Mouse (Mus musculus) left cerebral cortex, postnatal 4 days (tissue): ENCODE measurements around the gene Fcgr2b. TPM values are rescaled to one million over a fixed set of nuclear protein-coding genes. Genes with fewer than 3 reads are reported as not detected.
"Not testable (repeated sequence)": the region's sequence is repeated elsewhere in the genome, so short reads cannot be mapped to it uniquely, and the experiment has no call there.

ENCODE experiments used
- DNase-seq: peaks from one replicate; pipeline ENCODE4 v3.0.0-alpha.2; 2022
- intact Hi-C: fragments of 180-260 bp; cut with DNase I; formaldehyde crosslinking; loops from one replicate; pipeline ENCODE4 v1.15.1; 2025
- total RNA-seq, 2 experiments: library from RNA; stranded (reverse); gene quantifications; 2 replicates each; pipeline ENCODE4 v1.2.3; 2021

Gene Fcgr2b
- total RNA-seq, 2 experiments from 2014 or later: 2.3 to 2.6 TPM

DNA sequence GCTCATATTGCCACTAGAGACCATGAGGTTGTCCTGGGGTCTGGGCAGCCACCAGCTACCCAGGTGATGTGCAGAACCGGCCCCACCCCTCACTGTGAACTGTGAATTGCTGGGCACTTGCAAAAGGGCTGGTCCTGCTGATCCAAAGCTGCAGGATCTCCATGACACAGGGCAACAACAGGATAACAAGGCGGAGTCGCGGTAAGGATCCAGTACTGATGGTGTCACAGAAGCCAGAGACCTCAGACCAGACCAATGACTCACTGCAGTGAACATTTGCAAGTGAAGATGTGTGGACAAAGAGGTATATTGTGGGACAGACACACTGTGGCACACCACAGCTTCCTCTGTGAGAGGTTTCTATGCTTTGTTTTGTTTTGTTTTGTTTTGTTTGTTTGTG is 2.3 kb upstream of the Fcgr2b start:
- DNase-seq: no peak
- intact Hi-C loops: no loop called here

DNA sequence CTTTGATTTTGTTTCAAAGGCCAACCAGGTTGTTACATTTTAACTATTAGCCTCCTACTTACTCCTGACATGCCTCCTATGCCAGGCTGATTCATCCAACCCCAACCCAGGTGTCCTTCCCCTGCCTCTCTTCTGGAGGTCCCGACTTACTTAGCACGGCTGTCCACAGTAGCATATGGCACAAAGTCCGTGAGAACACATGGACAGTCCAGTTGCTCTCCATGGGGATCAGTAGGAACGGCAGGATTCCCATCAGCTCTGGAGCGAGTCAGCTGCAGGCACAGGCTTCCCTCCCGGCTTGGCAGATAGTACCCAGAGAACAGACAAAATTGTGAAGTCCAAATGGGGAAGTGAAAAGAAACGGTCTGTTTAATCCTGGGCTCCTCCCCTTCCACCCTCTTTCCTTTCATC is 591 bp downstream of the Fcgr2b start:
- intact Hi-C loops: no loop called here
- DNase-seq: no peak

DNA sequence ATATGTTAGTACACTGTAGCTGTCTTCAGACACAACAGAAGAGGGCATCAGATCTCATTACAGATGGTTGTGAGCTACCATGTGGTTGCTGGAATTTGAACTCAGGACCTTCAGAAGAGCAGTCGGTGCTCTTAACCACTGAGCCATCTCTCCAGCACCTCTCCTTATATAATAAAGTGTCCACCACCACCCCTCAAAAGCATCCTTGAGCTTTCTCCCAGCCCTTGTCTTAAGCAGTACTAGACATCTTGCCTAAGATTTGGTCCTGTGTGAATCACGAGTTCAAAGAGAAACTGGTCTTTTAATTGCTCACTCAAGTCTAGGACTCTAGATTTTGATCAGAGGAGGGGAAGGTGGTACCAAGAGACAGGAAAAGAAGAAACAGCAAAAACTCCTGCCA is 997 bp downstream of the Fcgr2b start:
- intact Hi-C loops, DNase-seq: not testable (repeated sequence)

DNA sequence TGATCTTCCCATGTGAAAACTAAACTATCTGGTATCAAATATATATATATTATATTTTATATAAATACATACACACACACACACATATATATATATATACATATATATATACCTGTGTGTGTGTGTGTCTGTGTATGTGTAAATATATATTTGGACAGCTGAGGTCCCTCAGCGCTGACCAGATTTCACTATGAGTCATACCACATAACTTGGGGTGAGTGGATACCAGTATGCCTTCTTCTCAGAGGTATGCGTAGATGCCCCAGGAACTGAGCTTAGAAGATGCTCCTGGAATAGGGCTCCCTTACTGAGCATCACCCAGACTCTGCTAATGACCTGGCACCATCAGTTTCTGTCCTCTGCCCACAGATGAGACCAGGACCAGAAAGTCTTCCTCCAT is 1.6 kb downstream of the Fcgr2b start:
- intact Hi-C loops: no loop called here
- DNase-seq: no peak

DNA sequence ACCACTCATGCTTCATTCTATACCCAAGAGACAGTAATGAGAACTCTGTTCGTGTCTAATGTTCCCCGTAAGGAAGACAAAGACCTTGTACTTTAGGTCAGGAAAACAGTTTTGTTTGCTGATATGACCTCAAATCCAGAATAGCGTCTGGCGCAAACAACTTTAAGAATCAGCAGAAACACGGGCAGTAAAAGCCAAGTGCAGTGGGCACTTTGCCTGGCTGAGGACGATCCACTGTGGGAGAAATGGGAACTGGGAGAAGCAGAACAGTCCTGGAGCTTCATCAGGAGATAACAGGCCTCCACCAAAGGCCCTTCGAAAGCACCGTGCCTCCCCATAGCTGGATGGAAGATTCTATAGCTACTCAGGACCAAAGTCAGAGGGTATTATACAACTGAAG is 2.2 kb downstream of the Fcgr2b start:
- intact Hi-C loops: no loop called here
- no peak for DNase-seq

DNA sequence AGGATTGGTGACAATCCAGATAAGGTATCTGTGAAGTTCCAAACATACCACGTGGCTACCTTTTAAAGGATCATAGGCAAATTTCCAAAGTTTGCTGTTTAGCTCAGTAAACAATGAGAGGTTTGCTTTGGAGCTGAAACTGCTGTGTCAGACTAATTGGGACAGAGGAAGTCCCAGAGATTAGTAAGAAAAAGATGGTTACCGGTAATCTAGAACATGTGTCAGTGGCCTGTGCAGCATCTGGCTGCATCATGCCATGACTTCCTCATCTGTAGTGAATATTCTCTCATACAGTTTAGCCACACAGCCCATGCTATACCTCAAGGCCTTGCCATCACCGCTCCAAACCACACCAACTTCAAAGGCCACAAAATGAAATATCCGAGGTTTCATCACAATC is 3.4 kb downstream of the Fcgr2b start:
- intact Hi-C loops: no loop called here
- no peak for DNase-seq

DNA sequence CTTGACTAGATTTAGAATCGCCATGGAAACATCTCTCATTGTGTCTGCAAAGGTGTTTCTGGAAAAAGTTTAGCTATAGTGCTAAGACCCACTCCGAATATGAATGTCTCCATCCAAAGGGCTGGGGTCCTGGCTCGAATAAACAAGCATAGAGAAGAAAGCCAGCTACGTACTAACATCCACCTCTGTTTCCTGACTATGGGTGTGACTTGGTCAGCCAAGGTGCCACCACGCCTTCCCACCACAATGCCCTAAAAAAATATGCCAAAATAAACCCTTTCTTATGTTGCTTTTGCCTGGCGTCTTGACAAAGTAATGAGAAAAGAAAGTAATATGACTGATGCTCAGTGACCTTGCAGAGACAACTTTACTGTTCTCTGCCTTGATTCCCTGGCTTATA is 3.9 kb downstream of the Fcgr2b start:
- no peak for DNase-seq
- intact Hi-C loops: no loop called here

DNA sequence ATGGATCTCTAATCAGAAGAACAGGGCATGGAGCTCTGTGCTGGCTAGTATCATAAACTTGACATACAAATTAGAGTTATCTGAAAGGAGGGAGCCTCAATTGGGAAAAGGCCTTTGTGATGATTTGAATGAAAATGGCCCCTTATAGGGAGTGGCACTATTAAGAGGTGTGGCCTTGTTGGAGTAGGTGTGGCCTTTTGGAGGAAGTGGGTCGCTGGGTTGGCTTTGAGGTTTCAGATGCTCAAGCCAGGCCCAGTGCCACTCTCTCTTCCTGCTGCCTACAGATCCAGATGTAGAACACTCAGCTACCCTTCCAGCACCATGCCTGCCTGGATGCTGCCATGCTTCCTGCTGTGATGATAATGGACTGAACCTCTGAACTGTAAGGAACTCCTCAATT is 7.8 kb downstream of the Fcgr2b start:
- intact Hi-C loops: no loop called here

DNA sequence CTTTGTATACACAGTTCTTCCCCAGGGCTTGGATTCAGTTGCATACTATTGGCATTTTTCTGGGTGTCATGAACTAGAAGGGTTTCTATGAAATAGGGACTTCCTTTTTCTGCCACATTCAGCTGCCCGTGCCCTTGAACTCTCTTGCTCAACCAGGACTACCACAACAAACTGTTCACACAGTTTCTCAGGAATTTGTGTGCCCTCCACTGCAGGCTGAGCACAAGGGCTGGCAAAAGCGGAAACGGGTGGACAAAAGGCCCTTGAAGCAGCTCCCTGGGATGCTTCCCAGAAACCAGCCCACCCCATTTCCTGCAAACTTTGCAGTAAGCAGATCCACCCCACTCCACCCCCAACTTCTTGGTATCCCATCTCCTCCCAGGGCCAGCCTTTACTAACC is 8.8 kb downstream of the Fcgr2b start:
- no peak for DNase-seq
- intact Hi-C loops: no loop called here

More for the DNA sequence above, 7.8 kb downstream of the Fcgr2b start:
- no peak for DNase-seq

DNA sequence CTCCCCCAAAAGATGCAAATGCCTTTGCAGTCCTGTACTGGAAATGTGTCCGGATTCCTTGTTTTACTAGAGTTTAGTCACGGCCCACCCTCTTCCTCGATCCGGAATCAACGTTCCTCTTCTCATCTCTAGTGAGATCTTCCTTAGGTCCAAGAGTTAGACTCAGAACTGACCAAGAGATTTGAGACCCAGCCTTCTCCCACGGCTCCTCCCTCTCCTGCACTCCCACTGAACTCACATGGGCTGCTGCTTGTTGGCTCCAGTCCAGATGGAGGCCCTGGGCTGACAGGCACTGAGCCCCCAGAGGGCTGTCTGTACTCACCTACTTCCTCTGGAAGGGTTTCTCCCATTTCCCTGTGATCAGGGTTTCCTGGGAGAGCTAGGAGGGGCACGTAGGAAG is 13.3 kb downstream of the Fcgr2b start:
- intact Hi-C loops: no loop called here
- no peak for DNase-seq

DNA sequence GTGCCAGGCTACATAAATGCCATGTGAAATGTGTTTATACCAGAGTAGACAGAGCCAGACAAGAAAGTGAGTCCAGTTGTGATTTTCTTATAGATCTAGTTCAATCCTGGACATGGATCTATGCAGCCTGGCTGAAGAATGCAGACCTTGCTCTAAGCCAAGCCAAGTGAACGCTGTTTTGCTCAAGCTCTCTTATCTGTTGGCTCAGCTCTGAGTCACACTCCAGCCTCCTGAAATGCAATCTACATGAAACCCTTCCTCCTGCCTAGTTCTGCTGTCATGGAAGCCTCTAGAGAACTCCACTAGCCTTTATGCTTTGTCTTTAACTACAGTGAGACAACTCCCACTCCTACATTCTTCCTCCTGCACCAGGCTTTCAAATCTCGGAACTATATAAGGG is 14.0 kb downstream of the Fcgr2b start:
- intact Hi-C loops: no loop called here
- DNase-seq: no peak

DNA sequence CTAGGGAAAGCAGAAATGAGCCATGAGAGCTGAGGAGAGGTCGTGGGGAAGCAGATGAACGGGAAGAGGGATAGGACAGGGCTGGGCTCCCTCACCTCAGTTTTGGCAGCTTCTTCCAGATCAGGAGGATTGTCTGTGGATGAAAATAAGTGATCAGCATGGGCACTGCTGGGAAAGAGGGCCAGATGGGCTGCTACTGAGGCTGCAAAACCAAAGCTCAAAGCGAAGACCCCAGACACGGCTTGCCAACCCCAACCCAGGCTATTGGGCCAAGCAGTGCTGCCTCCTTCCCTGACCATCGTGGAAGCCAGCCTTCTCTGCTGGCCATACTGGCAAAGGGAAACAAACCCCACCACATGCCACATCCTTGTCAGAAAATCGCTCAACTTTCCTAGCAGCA is 15.2 kb downstream of the Fcgr2b start:
- DNase-seq: peak; percentile 3
- intact Hi-C loops: no loop called here

DNA sequence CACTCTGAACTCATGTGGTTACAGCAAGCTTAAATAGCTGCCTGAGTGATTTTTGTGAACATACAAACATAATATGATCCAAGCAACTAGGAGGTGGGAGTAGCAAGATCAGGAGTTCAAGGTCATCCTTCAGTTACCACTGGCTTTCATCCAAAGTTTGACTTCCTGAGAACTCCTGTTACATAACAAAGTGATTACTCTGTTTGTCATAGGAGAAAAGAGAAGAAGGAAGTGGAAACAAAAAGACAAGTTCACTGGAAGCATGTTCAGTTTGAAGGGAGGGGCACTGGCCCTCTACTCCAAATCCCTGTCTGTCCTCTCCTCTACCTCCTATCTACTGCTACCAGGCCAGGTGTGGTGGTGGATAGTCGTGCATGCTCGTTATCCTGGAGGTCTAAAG is 16.6 kb downstream of the Fcgr2b start:
- intact Hi-C loops: no loop called here
- no peak for DNase-seq

DNA sequence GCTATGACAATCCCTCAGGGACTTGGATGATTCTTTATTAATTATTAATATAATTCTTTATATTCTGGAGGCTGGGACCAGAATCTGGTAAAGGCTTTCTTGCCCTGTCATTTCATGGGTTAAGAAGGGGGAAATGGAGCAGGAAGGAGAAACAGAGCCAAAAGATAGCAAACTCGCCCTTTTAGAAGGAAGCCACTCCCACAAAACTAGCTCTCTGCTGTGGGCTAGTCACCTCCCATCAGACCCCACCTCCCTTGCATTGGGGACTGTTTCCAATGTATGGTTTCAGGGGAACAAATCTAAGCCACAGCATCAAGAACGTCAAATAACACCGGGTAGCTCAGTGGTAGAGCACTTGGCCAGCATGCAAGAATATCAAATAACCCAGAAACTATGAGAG is 18.1 kb downstream of the Fcgr2b start:
- intact Hi-C loops: no loop called here
- no peak for DNase-seq

DNA sequence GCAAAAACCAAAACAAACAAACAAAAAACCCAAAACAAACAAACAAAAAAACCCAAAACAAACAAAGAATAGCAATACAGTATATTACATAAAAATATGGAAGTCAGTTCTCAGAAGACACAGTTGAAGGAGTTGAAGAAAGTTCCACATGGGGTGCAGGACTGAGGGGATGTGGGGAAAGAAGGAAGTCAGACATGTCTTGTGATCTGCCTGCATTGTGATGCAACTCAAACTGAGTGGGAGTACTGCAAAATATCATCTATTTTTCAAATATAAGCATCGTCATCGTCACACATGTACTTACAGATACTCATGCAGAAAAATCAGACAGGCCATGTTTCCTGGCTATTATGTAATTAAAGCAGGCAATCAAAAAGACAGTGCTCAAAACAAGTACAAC is 23.2 kb downstream of the Fcgr2b start:
- intact Hi-C loops: no loop called here
- DNase-seq: no peak

DNA sequence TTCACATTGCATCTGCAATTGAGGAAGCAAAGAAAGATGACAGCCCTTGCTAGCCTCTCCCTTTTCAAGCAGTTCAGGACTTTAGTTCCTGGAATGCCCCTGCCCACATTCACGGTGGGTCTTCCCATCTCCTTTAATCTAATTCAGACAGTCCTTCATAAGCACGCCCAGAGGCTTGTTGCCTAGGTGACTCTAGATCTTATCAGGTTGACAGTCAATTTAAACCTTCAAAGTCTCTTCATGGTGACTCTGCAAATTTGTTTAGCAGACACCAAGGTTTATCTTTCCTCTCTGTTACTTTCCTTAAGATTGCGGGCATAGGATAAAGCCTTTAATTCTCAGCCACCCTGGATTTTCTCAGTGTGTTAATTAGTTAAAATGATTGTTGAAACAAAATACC is 25.6 kb downstream of the Fcgr2b start:
- no peak for DNase-seq
- intact Hi-C loops: no loop called here

DNA sequence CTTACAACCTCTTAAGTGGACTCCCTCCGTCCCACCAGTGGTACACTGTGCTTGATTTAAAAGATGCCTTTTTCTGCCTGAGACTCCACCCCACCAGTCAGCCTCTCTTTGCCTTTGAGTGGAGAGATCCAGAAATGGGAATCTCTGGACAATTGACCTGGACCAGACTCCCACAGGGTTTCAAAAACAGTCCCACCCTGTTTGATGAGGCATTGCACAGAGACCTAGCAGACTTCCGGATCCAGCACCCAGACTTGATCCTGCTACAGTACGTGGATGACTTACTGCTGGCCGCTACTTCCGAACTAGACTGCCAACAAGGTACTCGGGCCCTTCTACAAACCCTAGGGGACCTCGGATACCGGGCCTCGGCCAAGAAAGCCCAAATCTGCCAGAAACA is 31.4 kb downstream of the Fcgr2b start:
- intact Hi-C loops, DNase-seq: not testable (repeated sequence)

DNA sequence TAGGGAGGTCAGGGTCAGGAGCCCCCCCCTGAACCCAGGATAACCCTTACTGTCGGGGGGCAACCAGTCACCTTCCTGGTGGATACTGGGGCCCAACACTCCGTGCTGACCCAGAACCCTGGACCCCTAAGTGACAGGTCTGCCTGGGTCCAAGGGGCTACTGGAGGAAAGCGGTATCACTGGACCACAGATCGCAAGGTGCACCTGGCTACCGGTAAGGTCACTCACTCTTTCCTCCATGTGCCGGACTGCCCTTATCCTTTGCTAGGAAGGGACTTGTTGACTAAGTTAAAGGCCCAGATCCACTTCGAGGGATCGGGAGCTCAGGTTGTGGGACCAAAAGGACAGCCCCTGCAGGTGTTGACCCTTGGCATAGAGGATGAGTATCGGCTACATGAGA is 32.2 kb downstream of the Fcgr2b start:
- DNase-seq, intact Hi-C loops: not testable (repeated sequence)

DNA sequence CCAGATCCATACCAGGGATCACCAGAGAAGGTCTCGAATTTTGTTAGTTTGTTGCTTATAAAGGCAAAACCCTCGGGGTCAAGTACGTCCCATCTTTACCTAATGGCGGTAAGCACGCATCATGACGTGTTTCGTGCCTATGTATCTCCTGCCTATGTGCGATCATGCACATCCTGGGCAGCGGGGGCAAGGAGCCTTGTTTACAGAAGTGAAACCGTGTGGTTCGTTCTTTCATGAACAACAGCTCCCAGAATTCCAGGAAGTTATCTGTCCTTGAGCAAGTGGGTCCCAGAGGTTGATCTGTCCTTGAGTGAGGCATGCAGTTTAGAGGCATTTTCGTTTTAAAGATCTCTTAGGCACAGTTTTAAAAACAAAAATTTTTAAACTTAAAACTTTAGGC is 37.1 kb downstream of the Fcgr2b start:
- intact Hi-C loops: no loop called here
- no peak for DNase-seq

DNA sequence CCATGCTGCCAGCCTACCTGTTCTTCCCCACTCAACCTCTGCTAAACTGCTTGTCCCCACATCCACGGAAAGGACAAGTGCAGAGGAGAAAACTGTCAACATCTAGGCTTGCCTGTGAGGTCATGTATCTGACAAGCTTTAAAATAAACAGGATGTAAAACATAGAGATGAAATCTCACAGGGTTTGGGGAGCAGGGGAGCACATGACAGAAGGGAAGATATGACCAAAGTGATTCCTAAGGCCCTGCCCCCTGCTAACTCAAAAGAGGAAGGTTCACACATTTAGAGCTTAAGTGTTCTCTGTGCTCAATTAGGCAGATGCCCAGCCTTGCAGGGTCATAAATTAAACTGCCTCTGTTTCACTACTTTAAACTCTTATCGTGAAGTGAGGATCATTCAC is 42.0 kb downstream of the Fcgr2b start:
- no peak for DNase-seq
- intact Hi-C loops: no loop called here

DNA sequence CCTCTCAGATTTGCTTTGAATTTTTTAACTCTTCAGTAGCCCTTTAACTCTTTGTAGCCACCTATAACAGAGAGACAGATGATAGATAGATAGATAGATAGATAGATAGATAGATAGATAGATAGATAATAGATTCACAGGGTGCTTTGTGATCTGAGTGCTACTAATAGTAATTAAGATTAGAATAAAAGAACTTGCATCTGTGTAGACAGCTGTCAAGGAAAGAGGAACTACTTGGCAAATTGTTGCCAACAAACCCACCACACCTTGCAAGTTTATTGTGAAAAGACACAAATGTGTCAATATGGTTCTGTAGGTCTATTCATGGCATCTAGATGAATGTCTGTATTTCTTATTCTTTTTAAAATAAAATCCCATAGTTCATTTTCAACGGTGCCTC is 42.4 kb downstream of the Fcgr2b start:
- intact Hi-C loops: no loop called here
- no peak for DNase-seq

DNA sequence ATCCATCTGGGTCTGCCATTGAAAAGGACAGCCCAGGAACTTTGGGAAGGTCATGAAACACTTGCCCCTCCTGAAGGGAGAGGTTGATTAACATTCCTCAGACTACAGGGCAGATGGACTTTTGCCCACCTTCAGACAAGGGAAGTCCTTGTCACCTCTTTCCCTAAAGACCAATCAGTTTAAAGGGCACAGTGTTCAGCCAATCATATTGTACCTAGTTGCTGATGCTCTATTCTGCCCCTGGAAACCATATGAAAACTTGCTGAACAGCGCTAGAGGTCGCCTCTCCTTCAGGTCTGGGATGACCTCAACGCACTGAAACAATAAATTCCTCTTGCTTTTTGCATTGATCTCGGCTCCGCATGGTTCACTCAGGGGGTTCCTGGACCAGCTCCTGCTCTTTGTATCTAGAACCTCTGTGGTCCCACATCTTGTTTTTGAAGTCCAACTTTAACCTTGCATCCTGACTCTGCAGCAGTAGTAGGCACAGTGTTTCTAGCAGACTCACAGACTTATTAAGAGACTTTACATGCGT is 42.9 kb downstream of the Fcgr2b start:
- DNase-seq: no peak
- intact Hi-C loops: no loop called here

DNA sequence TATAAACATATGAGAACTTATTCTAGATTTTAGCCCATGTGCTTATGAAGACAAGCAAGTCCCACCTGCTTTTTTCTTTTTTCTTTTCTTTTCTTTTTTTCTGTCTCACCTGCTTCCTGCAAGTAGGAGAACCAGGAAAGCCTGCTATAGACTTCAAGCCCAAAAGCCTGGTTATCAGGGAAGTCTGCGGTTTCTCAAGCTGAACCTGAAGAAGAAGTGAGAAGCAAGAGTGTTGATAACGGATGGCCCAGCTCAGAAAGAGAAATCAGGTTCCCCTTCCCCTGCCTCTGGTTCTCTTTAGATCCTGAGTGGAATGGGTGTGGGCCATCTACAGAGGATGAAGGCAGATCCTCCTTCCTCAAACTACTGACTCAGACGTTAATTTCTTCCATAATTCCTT is 44.3 kb downstream of the Fcgr2b start:
- intact Hi-C loops: no loop called here
- no peak for DNase-seq

DNA sequence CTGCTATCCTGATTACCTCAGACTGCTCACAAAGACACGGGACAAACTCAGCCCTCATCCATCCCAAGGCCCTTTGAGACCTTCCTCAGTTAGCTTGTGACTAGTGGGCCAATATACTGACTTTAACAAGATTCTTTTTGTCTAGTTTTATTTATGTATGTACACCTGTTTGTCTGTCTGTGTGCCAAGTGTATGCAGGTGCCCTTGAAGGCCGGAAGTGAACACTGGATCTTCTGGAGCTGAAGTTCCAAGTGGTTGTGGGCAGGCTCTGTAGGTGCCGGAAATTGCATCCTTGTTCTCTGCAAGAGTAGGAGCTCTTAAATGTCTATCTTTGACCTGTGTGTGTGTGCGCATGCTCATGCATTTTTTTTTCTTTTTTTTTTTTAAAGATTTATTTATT is 47.1 kb downstream of the Fcgr2b start:
- DNase-seq: no peak
- intact Hi-C loops: no loop called here
